Comparison of ENCODE assay signal across 8 mouse cellular contexts in the genomic region with DNA sequence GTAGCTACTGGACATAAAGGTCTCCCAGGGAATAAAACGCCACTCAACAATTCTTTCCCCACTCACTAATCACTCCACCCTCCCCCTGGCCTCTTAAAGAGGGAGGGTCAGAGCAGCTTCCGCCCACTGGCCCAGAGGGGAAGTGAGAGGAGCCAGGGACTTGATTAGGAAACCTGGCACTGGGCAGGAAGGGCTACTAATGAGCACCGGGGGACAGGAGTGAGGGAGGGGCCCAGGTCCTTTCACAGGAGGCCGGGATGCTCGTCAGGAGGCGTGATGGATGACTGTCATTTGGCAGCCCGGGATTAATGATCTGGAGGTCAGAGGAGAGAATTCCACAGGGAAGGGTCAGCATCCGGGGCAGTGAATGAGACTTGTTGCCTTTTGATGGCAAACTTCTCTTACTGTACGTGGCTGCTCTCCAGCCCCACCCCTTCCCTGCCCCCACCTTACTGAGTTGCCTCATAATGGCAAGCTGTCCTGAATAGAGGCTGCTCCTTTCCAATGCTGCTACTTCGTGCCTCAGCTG. TPM values are rescaled to one million over a fixed set of nuclear protein-coding genes. Genes with fewer than 3 reads are reported as not detected.
DNase-seq lines count a peak whose midpoint lies in the region.

No protein-coding gene starts in this region.

- peak; percentile 10 for DNase-seq in gastrocnemius, postnatal 14 days
- no peak for DNase-seq in gastrocnemius, postnatal 4 days (ENCODE audit: low spot score in 2 of 2)
- peak; percentile 67 for DNase-seq in embryonic facial prominence, embryonic 10.5 days (ENCODE audit: low spot score)
- DNase-seq in heart, postnatal 36 days = peak; percentile 20 to 30
- DNase-seq in lung, postnatal 14 days = peak; percentile 36
- DNase-seq in layer of hippocampus, adult 18-20 months (ENCODE audit: low spot score in 2 of 2) = no peak
- no peak for DNase-seq in spleen, postnatal 10 days (ENCODE audit: low spot score in 2 of 2)
- no peak for DNase-seq in cerebellum, adult 9-10 months

- 11% methylated on average over 10 of the region's 10 CpGs for WGBS in embryonic facial prominence, embryonic 10.5 days

- H3K27me3 ChIP-seq in embryonic facial prominence, embryonic 10.5 days (replicated peaks; ENCODE audit: low read depth, poor library complexity, severe bottlenecking) = no peaks in the 10 kb centered on the region

- H3K4me1 ChIP-seq in embryonic facial prominence, embryonic 10.5 days = peaks cover 58% of the 10 kb centered on the region

- intact Hi-C loops in gastrocnemius, postnatal 14 days (cut with DNase I; ENCODE audit: low total_unique reads) = no loop called here
- intact Hi-C loops in heart, postnatal 36 days (cut with DNase I) = loop anchor here (5.0 kb wide), 1 partner anchor 34 kb away; no protein-coding TSS in a partner anchor

- no peak overlapping the region for H3K4me3 ChIP-seq in embryonic facial prominence, embryonic 10.5 days

- peaks cover 79% of the 10 kb centered on the region for H3K36me3 ChIP-seq in embryonic facial prominence, embryonic 10.5 days (replicated peaks)

- H3K27ac ChIP-seq in embryonic facial prominence, embryonic 10.5 days (replicated peaks) = no peak overlapping the region; the same call in 1 of the 2 replicates

- H3K9me3 ChIP-seq in embryonic facial prominence, embryonic 10.5 days = no peaks in the 10 kb centered on the region

RNA-seq across cellular contexts. Expression of a gene that starts 33.1 kb away (rescaled TPM):
- 10 to 100 TPM; 36.2 to 36.5 TPM for total RNA-seq in gastrocnemius, postnatal 14 days (2021)
- total RNA-seq in gastrocnemius, postnatal 4 days (2021) = 10 to 100 TPM; 52.7 to 58.9 TPM
- polyA plus RNA-seq in embryonic facial prominence, embryonic 10.5 days (2016; fragmentation: Nextera tagmentation; extraction: Ambion mirVana) = 93.6 and 94.8 TPM in 2 replicates
- 10 to 100 TPM; 29.4 to 39.8 TPM for total RNA-seq in heart, postnatal 36 days (2021)
- 10 to 100 TPM; 75.3 to 76.6 TPM for total RNA-seq in layer of hippocampus, adult 18-20 months (2021)

RNA-seq across cellular contexts. Expression of a gene that starts 37.8 kb away (rescaled TPM):
- total RNA-seq in gastrocnemius, postnatal 14 days (2021) = 1 to 10 TPM; 1.2 to 2.0 TPM
- 1 to 10 TPM; 4.5 to 7.2 TPM for total RNA-seq in gastrocnemius, postnatal 4 days (2021)
- polyA plus RNA-seq in embryonic facial prominence, embryonic 10.5 days (2016; fragmentation: Nextera tagmentation; extraction: Ambion mirVana) = 51.0 and 64.3 TPM in 2 replicates
- total RNA-seq in heart, postnatal 36 days (2021) = 1 to 10 TPM; 3.6 to 4.1 TPM
- total RNA-seq in layer of hippocampus, adult 18-20 months (2021) = 1 to 10 TPM; 6.7 to 7.4 TPM

Comparison
In these comparisons a context has a peak if more than half of its experiments do, and no peak if none do; other contexts are left out.
1. DNase-seq: peak in gastrocnemius, postnatal 14 days (single experiment), embryonic facial prominence, embryonic 10.5 days (single experiment), heart, postnatal 36 days (2 of 2) and lung, postnatal 14 days (single experiment); none in gastrocnemius, postnatal 4 days (0 of 2), layer of hippocampus, adult 18-20 months (0 of 2), spleen, postnatal 10 days (0 of 2) and cerebellum, adult 9-10 months (single experiment).